Mouse (Mus musculus): ENCODE measurements around the gene Fbxo31. TPM values are rescaled to one million over a fixed set of nuclear protein-coding genes. Genes with fewer than 3 reads are reported as not detected.

Gene Fbxo31
- polyA plus RNA-seq, 1 experiment from 2014 or later: 18.3 TPM

- no peak for DNase-seq (ENCODE audit: low spot score)
Observed at GRCm38 (mm10) chr8:121552506-121552905, 26.1 kb downstream of the Fbxo31 start.

DNA sequence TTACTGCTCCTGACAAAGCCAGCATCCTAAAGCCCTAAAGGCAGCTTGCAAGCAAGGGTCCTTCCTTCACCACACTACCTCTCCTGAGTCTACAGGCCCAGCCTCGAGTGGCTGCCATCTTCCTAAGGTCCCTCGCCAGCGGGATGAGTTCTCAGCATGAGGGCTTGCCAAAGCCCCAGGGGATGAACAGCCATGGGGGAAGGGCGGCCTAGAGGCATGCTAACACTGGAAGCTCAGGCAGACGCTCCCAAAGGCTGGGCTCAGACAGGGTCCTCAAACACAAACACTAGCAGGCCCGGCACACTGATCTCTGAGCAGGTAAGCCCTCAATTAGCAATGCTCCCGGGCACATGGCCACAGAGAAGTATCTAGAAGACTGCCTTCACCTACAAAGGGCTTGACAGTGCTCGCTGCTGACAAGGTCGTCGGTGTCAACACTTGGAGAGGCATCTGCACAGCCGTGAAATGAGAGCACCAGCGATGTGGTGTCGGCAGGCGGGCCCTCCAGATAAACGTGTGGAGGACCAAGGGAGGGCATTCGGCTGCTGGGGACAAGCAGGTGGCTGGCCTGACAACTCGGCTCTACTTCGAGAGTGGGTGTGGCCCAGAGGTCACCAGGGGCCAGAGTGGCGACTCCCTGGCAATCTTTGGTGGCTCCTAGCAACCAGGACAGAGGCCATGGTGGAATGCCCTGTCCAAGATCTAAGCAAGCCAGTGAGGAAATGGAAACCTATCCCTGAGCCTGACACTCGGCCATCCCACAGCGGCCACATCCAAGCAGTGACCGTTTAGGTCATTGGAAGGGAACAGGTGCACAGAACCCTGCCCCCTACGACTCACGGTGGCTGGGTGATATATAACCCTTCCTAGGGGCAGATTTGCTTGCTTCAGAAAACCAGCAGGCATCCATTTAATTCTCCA lies 27.3 kb downstream of the Fbxo31 start:
- no peak for DNase-seq (ENCODE audit: low spot score)

GRCm38 (mm10) chr8:121550056-121550455 lies 28.6 kb downstream of the Fbxo31 start:
- DNase-seq (ENCODE audit: low spot score): no peak

DNA sequence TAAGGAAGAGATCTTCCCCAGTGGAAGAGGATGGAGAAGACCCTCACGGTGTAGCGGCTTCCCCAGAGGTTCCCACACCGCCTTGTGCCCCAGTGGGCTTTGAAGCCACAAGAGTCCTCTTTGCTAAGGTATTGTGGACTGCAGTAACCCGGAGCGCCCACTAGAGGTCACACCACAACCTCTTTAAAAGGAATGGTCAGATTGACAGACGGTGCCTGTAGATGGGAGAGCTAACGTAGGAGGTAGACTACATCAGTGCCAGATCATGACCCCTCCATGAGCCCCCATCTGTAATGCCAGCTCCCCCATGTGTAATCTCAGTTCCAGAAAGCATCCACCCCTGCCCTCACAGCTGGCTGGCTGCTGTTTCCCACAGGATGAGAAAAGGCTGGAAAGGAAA lies 31.5 kb downstream of the Fbxo31 start:
- DNase-seq (ENCODE audit: low spot score): peak; percentile 84

GRCm38 (mm10) chr8:121544936-121545335 lies 33.7 kb downstream of the Fbxo31 start:
- no peak for DNase-seq (ENCODE audit: low spot score)

DNA sequence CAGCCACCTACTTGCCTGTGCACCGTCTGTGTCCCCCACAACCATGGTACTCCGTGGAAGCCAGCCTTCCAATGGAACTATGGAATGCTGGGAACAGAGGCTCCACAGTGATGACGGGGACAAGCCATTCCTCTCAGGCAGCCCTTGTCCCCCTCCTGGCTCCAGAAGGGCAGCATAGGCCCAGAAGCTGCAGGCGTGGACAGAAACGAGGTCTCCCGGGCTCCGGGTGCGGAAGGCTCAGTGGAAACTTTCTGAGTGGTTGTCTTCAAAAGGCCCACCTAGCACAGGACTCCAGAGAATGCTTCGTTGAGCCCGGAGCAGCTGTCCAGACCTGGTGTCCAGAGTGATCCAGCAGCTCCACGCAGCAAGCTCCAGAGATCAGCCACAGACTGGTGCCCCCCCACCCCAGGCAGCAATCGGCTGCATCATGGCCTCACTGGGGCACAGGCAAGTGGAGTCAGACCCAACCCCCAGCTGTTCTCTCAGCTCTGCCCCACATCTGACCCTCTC lies 34.3 kb downstream of the Fbxo31 start, which contains the start of gene 1700018B08Rik:
TSS of gene 1700018B08Rik (minus strand) at position 45 of the 510 bp plus-strand sequence.
- no peak for DNase-seq (ENCODE audit: low spot score)

DNA sequence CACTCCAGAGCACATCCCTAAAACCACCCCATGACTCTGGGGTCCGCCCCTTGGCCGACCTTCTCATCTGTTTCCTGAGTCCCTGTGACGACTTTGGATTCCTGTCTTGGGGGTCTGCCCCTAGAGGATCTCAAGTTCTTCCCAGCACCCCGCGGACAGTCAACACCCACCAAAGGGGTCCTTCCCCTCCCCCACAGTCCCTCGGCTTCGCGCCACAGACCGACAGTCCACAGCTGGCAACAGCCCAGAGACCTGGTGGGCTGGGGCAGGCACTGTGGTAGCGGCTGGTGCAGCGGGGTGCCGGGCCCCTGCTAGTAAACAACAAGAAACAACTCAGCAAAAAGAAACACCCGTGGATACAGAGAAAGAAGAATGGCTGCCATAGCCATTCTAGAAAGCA lies 35.7 kb downstream of the Fbxo31 start:
- DNase-seq (ENCODE audit: low spot score): no peak

- DNase-seq (ENCODE audit: low spot score): no peak
Observed at GRCm38 (mm10) chr8:121541862-121542261, 36.7 kb downstream of the Fbxo31 start.

GRCm38 (mm10) chr8:121532381-121532780 lies 46.2 kb downstream of the Fbxo31 start:
- peak; percentile 35 for DNase-seq (ENCODE audit: low spot score)

- no peak for DNase-seq (ENCODE audit: low spot score)
Observed at GRCm38 (mm10) chr8:121530639-121531038, 48.0 kb downstream of the Fbxo31 start.

DNA sequence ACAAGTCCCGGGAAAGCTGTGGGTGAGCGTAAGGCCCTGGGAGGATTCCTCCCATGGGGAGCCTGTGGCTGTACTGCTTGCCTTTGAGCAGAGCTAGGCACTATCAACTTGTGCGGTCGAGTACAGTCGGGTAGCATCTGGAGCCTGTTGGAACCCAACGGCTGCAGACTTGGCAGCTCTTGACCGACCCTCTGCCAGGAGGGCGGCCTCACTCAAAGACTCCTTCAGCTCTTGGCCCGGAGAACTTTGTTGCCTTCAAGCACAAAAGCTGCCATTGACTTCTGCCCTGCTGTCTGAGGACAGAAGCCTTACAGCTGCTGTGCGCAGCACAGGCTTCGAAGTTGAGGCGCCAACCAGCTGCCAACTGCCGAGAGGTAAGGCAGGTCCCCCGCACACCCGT lies 49.8 kb downstream of the Fbxo31 start:
- no peak for DNase-seq (ENCODE audit: low spot score)

GRCm38 (mm10) chr8:121527751-121528150 lies 50.9 kb downstream of the Fbxo31 start:
- DNase-seq (ENCODE audit: low spot score): no peak

DNA sequence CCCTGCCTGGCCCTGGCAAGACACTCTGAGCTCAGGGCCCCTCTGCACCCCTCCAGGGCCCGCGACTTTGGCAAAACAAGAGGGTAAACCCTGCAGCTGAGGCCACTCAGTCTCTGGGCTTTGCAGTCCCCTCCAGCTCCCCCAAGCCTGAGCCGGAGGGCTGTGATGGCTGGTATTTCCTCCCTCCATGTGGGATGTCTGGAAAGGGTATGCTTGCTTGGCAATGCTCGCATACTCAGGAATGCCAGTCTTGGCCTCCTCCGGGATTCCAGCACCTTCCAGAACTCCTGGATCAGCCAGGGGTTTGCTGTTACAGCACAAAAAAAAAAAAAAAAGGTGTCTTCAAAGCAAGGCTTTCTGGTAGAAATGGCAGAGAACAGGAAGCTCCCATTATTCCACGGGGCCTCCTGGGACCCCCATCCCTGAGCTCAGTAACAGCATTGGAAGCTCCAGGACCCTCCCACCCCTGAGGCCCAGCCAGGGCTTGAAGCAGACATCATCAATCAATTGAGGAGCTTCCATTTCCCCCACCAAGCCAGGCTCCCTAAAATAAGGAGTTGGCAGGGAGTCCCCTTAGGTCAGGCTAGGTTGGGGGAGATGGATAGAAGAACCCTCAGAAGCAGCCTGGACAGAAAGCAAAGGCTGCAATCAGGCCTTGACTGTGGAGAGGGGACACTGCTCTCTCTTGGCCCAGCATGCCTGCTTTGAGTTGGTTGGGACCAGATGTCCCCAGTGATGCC lies 51.6 kb downstream of the Fbxo31 start:
- DNase-seq (ENCODE audit: low spot score): no peak

- no peak for DNase-seq (ENCODE audit: low spot score)
Observed at GRCm38 (mm10) chr8:121525111-121525818, 53.3 kb downstream of the Fbxo31 start.

- DNase-seq (ENCODE audit: low spot score): peak; percentile 66
Observed at GRCm38 (mm10) chr8:121513429-121513828, 65.2 kb downstream of the Fbxo31 start.

- DNase-seq (ENCODE audit: low spot score): no peak
Observed at GRCm38 (mm10) chr8:121511751-121512150, 66.9 kb downstream of the Fbxo31 start.

Other genes with a start within 250 kb of the Fbxo31 start
- not detected in 2 replicates for gene 1700018B08Rik, start 34.5 kb downstream of the Fbxo31 start, polyA plus RNA-seq (2015; fragmentation: Nextera tagmentation; extraction: Ambion mirVana)
- gene Map1lc3b, start 11.6 kb upstream of the Fbxo31 start, polyA plus RNA-seq (2015; fragmentation: Nextera tagmentation; extraction: Ambion mirVana): 325 and 329 TPM in 2 replicates
- 1.5 and 1.8 TPM in 2 replicates for gene Zcchc14, start 74.1 kb upstream of the Fbxo31 start, polyA plus RNA-seq (2015; fragmentation: Nextera tagmentation; extraction: Ambion mirVana)
- gene Jph3, start 150.8 kb upstream of the Fbxo31 start, polyA plus RNA-seq (2015; fragmentation: Nextera tagmentation; extraction: Ambion mirVana): 0.04 TPM in 1 of 2 replicates, not detected in the other